Mouse (Mus musculus): ENCODE data around the gene Lrrc75a. TPM values are rescaled to one million over a fixed set of nuclear protein-coding genes. Genes with fewer than 3 reads are reported as not detected.

Lrrc75a gene
- polyA plus RNA-seq, 1 experiment from 2014 or later: 8.4 TPM

DNA sequence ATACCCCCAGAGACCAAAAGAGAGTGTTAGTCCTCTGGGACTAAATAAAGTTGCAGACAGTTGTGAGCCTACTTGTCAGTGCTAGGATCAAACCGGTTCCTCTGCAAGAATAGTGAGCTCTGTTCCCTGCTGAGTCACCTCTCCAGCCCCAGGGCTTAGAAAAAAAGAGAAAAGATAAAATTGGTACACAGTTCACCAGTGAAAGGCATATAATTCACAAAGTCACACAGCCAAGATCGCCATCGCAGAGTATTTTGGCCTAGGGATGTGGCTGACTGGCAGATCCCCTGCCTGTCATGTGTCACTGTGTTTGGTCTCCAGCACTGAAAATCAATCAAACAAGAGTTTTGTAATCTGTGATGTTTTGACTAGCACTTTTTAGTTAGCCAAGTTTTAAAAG lies 80.0 kb downstream of the Lrrc75a start:
- Histone ChIP-seq H3K27ac (ENCODE audit: low read depth, low read length) (no peak overlapping the region), H3K27me3 (replicated peaks; ENCODE audit: control insufficient read depth, insufficient read depth, low read length) (no peaks in the 10 kb centered on the region), H3K9ac (ENCODE audit: low read depth, low read length) (no peak overlapping the region), H3K4me2 (ENCODE audit: low read length) (no peak overlapping the region), H3K4me1 (ENCODE audit: control insufficient read depth, insufficient read depth, low read depth, low read length) (no peaks in the 10 kb centered on the region), H3K4me3 (ENCODE audit: low read length) (no peak overlapping the region), H3K36me3 (ENCODE audit: control insufficient read depth, insufficient read depth, low read length) (no peaks in the 10 kb centered on the region), H3K9me3 (ENCODE audit: control insufficient read depth, low read length) (no peaks in the 10 kb centered on the region)
- WGBS: 74% methylated on average over 3 of the region's 3 CpGs
- no peak for ATAC-seq

DNA sequence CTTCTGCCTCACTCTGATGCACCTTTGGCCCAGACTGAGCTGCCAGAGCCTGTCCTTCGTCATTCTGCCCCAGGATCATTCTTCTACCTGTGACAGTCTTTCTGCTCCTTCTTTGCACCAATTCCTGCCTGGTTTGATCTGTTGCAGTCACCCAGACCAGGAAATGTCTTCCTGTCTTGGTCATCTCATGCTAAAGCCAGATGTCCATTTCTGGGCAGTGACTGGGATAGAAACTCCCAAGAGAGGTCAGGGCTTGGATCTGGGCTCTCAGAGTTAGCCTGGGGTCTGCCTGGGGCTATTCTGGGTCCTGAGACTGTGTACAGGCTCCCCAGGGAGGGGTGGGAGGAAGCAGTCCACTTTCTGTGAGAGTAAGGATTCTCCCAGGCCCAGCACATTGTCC lies 82.1 kb downstream of the Lrrc75a start:
- H3K4me3 ChIP-seq (ENCODE audit: low read length): no peak overlapping the region
- ATAC-seq: no peak
- no peaks in the 10 kb centered on the region for H3K36me3 ChIP-seq (ENCODE audit: control insufficient read depth, insufficient read depth, low read length)
- no peak overlapping the region for H3K9ac ChIP-seq (ENCODE audit: low read depth, low read length)
- no peak overlapping the region for H3K4me2 ChIP-seq (ENCODE audit: low read length)
- 67% methylated on average over 1 of the region's 1 CpGs for WGBS
- no peaks in the 10 kb centered on the region for H3K4me1 ChIP-seq (ENCODE audit: control insufficient read depth, insufficient read depth, low read depth, low read length)
- H3K27me3 ChIP-seq (replicated peaks; ENCODE audit: control insufficient read depth, insufficient read depth, low read length): no peaks in the 10 kb centered on the region
- H3K27ac ChIP-seq (ENCODE audit: low read depth, low read length): no peak overlapping the region
- no peaks in the 10 kb centered on the region for H3K9me3 ChIP-seq (ENCODE audit: control insufficient read depth, low read length)

DNA sequence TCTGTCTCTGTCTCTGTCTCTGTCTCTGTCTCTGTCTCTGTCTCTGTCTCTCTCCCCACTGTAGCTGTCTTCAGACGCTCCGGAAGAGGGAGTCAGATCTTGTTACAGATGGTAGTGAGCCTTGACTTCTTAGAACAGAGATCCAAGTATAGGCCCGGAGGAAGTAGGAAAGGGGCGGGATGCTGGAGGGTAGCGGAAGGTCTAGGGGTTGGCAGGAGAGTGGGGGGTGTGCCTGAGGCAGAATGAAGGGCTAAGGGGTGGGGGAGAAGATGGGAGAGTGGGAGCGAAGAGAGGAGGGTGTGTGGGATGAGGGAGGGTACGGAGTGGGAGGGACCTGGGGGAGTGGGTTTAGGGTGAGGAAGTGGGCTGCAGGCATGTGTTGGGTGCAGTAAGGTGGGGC lies 82.6 kb downstream of the Lrrc75a start:
- no peaks in the 10 kb centered on the region for H3K27me3 ChIP-seq (replicated peaks; ENCODE audit: control insufficient read depth, insufficient read depth, low read length)
- H3K4me2 ChIP-seq (ENCODE audit: low read length): no peak overlapping the region
- no peak overlapping the region for H3K9ac ChIP-seq (ENCODE audit: low read depth, low read length)
- H3K36me3 ChIP-seq (ENCODE audit: control insufficient read depth, insufficient read depth, low read length): no peaks in the 10 kb centered on the region
- H3K4me1 ChIP-seq (ENCODE audit: control insufficient read depth, insufficient read depth, low read depth, low read length): no peaks in the 10 kb centered on the region
- no peaks in the 10 kb centered on the region for H3K9me3 ChIP-seq (ENCODE audit: control insufficient read depth, low read length)
- WGBS: 64% methylated on average over 7 of the region's 7 CpGs
- no peak overlapping the region for H3K27ac ChIP-seq (ENCODE audit: low read depth, low read length)
- H3K4me3 ChIP-seq (ENCODE audit: low read length): no peak overlapping the region
- ATAC-seq: no peak

DNA sequence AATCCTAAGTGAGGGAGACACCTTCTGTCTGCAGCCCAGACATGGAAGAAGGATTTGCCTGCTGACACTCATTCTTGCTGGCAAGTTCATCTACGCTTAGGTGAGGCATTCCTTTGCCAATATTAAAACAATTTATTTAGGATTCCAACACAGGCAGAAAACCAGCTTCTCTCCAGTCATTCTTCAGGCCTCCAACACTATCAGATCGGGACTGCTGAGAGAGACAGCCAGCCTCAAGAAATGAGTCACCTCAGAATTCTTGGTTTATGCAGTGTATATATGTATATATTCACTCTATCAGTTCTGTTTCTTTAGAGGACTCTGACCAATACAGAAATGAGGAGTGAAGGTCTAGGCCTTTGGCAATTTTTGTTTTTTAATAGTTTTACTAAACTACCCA lies 84.7 kb downstream of the Lrrc75a start:
- no peaks in the 10 kb centered on the region for H3K9me3 ChIP-seq (ENCODE audit: control insufficient read depth, low read length)
- no peak for ATAC-seq
- no peak overlapping the region for H3K9ac ChIP-seq (ENCODE audit: low read depth, low read length)
- H3K36me3 ChIP-seq (ENCODE audit: control insufficient read depth, insufficient read depth, low read length): no peaks in the 10 kb centered on the region
- no peaks in the 10 kb centered on the region for H3K4me1 ChIP-seq (ENCODE audit: control insufficient read depth, insufficient read depth, low read depth, low read length)
- H3K27me3 ChIP-seq (replicated peaks; ENCODE audit: control insufficient read depth, insufficient read depth, low read length): no peaks in the 10 kb centered on the region
- no peak overlapping the region for H3K4me2 ChIP-seq (ENCODE audit: low read length)
- 84% methylated on average over 2 of the region's 2 CpGs for WGBS
- no peak overlapping the region for H3K4me3 ChIP-seq (ENCODE audit: low read length)
- no peak overlapping the region for H3K27ac ChIP-seq (ENCODE audit: low read depth, low read length)

DNA sequence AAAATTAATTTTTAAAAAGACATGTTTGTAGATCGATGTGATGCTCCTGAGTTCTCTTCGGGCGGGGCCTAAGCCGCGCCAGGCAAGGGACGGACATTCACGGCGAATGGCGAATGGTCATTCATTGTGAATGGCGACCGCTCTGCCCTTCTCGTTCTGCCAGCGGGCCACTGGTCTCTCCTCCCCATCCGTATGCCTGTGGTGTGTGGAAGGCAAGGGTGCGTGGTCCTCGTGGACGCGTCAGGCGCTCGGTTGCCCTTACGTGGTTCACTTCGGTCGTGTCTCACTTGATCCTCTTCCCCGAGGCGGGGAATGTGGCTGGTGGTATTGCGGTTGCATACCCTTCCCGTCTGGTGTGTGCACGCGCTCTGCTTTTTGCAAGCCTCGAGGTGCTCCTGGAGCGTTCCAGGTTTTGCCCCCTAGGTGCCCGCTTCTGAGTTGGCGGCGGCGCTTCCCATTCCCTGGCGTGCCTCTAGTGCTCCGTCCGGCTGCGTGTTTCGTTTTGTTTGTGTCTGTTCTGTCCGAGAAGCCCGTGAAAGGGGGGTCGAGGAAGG lies 87.8 kb downstream of the Lrrc75a start:
- 37% methylated on average over 43 of the region's 43 CpGs for WGBS
- H3K9me3 ChIP-seq (ENCODE audit: control insufficient read depth, low read length): no peaks in the 10 kb centered on the region
- peak overlapping the region; percentile 60 for H3K9ac ChIP-seq (ENCODE audit: low read depth, low read length)
- H3K27ac ChIP-seq (ENCODE audit: low read depth, low read length): no peak overlapping the region
- H3K4me2 ChIP-seq (ENCODE audit: low read length): peak overlapping the region; percentile 61
- peak overlapping the region; percentile 38 for H3K4me3 ChIP-seq (ENCODE audit: low read length)
- H3K4me1 ChIP-seq (ENCODE audit: control insufficient read depth, insufficient read depth, low read depth, low read length): no peaks in the 10 kb centered on the region
- no peaks in the 10 kb centered on the region for H3K36me3 ChIP-seq (ENCODE audit: control insufficient read depth, insufficient read depth, low read length)
- no peaks in the 10 kb centered on the region for H3K27me3 ChIP-seq (replicated peaks; ENCODE audit: control insufficient read depth, insufficient read depth, low read length)
- ATAC-seq: no peak

DNA sequence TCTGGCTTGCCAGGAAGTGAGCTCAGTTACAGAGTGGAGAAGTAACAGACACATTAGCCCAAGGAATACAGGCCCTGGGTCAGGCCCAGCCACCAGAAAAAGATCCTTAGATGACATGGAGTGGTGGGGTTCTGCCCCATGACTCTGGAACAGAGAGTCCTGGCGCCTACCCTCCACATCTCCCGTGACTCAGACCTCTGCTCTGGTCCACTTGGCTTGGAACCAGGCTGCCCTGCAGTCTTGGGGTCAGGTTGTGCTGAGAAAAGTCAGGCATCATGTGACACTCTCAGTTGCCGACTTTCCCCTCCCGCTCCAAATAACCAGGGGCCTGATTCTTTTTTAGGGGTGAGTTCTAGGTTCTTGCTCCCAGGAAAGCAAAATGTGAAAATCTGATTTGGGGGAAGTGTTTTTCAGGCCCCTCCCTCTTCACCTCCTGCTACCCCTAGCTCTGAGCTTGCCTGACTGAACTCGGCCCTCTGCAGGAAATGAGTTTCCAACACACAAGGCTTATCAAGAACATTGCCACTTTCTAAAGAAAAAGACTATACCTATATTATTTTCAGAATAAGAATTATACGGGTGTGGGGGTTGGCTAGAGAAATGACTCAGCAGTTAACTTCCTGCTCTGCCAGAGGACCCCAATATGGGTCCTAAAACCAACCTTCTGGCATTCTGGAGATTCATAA lies 89.2 kb downstream of the Lrrc75a start:
- Histone ChIP-seq H3K27ac (ENCODE audit: low read depth, low read length) (no peak overlapping the region), H3K4me3 (ENCODE audit: low read length) (no peak overlapping the region), H3K4me2 (ENCODE audit: low read length) (no peak overlapping the region), H3K27me3 (replicated peaks; ENCODE audit: control insufficient read depth, insufficient read depth, low read length) (no peaks in the 10 kb centered on the region), H3K4me1 (ENCODE audit: control insufficient read depth, insufficient read depth, low read depth, low read length) (peaks cover 11% of the 10 kb centered on the region), H3K36me3 (ENCODE audit: control insufficient read depth, insufficient read depth, low read length) (0 out of 2 replicates have a peak, but pooled peaks cover 3% of the 10 kb centered on the region), H3K9me3 (ENCODE audit: control insufficient read depth, low read length) (no peaks in the 10 kb centered on the region), H3K9ac (ENCODE audit: low read depth, low read length) (no peak overlapping the region)
- 58% methylated on average over 6 of the region's 6 CpGs for WGBS
- no peak for ATAC-seq

DNA sequence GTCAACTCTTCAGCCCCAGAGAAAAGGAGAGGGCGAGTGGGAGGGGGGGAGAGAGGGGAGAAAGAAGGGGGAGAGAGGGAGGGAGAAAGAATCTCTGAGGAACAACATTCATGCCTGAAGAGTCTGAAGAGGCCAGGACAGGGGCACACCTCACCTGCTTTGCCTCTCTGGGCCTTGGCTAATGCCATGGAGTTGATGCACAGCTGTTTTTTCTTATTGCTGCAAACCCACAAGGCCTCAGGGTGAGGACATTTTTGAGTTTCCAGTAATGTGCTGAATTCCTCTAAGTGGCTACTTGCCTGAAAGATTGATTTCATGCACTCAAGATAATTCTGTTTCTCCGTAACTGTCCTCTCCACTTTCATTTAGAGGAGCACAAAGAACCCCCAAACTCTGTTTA lies 90.2 kb downstream of the Lrrc75a start:
- Histone ChIP-seq H3K4me3 (ENCODE audit: low read length) (no peak overlapping the region), H3K9ac (ENCODE audit: low read depth, low read length) (no peak overlapping the region), H3K4me1 (ENCODE audit: control insufficient read depth, insufficient read depth, low read depth, low read length) (peaks cover 21% of the 10 kb centered on the region), H3K27ac (ENCODE audit: low read depth, low read length) (no peak overlapping the region), H3K4me2 (ENCODE audit: low read length) (no peak overlapping the region), H3K9me3 (ENCODE audit: control insufficient read depth, low read length) (no peaks in the 10 kb centered on the region), H3K36me3 (ENCODE audit: control insufficient read depth, insufficient read depth, low read length) (peaks cover 8% of the 10 kb centered on the region), H3K27me3 (replicated peaks; ENCODE audit: control insufficient read depth, insufficient read depth, low read length) (no peaks in the 10 kb centered on the region)
- 81% methylated on average over 2 of the region's 2 CpGs for WGBS
- no peak for ATAC-seq

DNA sequence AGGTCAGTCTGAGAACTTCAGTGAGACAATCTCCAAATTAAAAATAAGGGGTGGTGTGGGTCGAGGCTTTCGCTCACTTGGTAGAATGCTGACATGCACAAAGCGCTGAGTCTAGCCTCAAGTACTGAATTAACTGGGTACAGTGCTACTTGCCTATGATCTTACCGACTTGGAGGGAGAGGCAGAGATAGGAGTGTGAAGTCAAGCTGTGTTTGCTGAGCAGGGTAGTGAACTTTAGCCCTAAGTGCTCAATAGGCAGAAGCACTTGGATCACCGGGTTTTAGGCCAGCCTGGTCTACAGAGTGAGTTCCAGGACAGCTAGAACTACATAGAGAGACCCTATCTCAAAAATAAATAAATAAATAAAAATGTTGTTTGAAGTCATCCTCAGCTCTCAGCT lies 91.1 kb downstream of the Lrrc75a start:
- no peak overlapping the region for H3K27ac ChIP-seq (ENCODE audit: low read depth, low read length)
- 74% methylated on average over 5 of the region's 5 CpGs for WGBS
- no peak overlapping the region for H3K4me2 ChIP-seq (ENCODE audit: low read length)
- peaks cover 10% of the 10 kb centered on the region for H3K36me3 ChIP-seq (ENCODE audit: control insufficient read depth, insufficient read depth, low read length)
- H3K4me1 ChIP-seq (ENCODE audit: control insufficient read depth, insufficient read depth, low read depth, low read length): peaks cover 21% of the 10 kb centered on the region
- H3K27me3 ChIP-seq (replicated peaks; ENCODE audit: control insufficient read depth, insufficient read depth, low read length): no peaks in the 10 kb centered on the region
- no peak for ATAC-seq
- no peak overlapping the region for H3K4me3 ChIP-seq (ENCODE audit: low read length)
- no peak overlapping the region for H3K9ac ChIP-seq (ENCODE audit: low read depth, low read length)
- no peaks in the 10 kb centered on the region for H3K9me3 ChIP-seq (ENCODE audit: control insufficient read depth, low read length)

DNA sequence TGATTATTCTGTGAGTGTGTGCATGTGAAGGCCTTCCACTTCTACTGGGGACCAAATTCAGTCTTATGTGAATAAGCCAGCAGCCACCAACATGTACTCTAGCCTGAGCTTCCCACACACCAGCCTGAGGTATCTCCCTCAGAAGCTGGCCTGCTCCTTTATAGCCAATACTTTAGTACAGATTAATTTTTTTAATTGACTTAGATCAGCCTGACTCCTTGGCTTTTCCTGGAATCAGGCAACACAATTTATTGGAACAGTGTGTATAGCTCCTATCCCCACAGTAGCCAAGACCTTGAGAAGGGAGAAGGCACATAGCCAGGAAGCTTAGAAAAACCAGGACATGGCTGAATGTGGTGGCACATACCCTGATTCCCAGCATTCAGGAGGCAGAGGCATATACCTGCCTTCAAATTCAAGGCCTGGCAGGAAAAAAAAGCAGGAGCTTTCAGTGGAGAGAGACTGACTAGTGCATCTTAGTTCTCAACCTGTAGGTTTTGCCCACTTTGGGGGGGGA lies 92.4 kb downstream of the Lrrc75a start:
- Histone ChIP-seq H3K36me3 (ENCODE audit: control insufficient read depth, insufficient read depth, low read length) (peaks cover 10% of the 10 kb centered on the region), H3K9ac (ENCODE audit: low read depth, low read length) (no peak overlapping the region), H3K4me3 (ENCODE audit: low read length) (no peak overlapping the region), H3K4me1 (ENCODE audit: control insufficient read depth, insufficient read depth, low read depth, low read length) (peaks cover 21% of the 10 kb centered on the region), H3K27ac (ENCODE audit: low read depth, low read length) (no peak overlapping the region), H3K4me2 (ENCODE audit: low read length) (no peak overlapping the region), H3K27me3 (replicated peaks; ENCODE audit: control insufficient read depth, insufficient read depth, low read length) (no peaks in the 10 kb centered on the region), H3K9me3 (ENCODE audit: control insufficient read depth, low read length) (no peaks in the 10 kb centered on the region)
- no peak for ATAC-seq

Measured in hindbrain, embryonic 16.5 days (tissue).